Mouse (Mus musculus): ENCODE results near the gene Dut.

DNA sequence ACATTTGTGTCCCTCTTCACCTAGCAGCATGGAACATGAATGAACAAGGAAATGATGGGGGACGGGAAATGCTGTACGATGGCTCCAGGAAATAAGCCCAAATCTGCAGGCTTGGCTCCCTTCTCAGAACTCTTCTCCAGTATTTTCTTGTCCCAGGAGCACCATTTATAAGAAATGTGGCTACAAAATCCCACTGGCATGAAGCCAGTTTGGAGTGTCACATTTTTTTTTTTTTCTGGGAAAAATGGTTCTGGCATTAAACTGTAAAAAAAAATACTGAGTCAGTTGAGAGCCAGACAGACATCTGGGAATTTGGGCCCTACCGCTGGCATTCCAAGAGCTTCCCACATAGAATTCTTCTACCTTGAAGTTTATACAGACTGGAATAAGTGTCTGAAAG, 57.8 kb downstream of the Dut start:
- TF ChIP-seq GATA1 (IDR thresholded peaks at IDR 0.05; ENCODE audit: low read length) (no peak), TAL1 (IDR thresholded peaks at IDR 0.05; ENCODE audit: low read length) (no peak)
